Mouse (Mus musculus): ENCODE measurements around the gene Tmem87a.

- TF ChIP-seq POLR2A (IDR thresholded peaks at IDR 0.05; ENCODE audit: borderline replicate concordance, low read depth, low read length): no peak
- TF ChIP-seq CTCF (IDR thresholded peaks at IDR 0.05; ENCODE audit: low read depth, low read length): no peak
Observed at GRCm38 (mm10) chr2:120404823-120405765, 1.2 kb upstream of the Tmem87a start.
